Comparison of ENCODE assay signal across 7 mouse cellular contexts in the genomic region with DNA sequence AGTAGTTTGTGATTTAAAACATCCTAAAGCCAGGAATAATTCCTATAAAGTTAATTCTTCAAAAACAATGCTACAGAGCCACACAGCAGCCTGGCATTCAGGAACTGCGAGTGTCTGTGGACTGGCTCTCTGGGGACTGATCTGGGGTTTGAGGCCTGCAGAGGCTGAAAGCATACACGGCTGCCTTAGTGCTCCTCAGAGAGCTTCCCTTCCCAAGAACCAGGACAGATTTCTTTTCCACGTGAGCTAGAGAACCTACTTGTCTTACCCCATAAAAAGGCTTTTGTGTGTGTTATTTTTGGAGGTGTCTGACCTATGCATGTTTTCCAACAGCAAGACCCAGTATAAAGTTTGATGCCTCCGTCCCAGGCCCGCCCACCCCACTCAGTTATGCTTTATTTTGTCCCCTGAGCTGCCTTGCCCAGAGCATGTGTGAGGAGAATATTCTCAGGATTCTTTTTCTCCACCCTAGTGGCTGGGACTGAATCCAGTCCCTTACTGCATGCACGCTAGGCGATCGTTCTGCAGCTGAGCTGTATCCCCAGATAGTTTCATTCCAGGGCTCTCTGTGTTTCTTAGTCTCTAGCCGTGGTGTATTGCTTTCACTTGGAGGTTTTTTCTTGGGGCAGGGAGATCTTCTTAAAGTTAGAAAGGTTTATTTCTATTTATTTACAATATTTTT. TPM values are rescaled to one million over a fixed set of nuclear protein-coding genes. Genes with fewer than 3 reads are reported as not detected.
DNase-seq lines count a peak whose midpoint lies in the region; ATAC-seq and TF ChIP-seq lines count a peak whose summit lies in the region.
"Not testable (repeated sequence)": the region's sequence is repeated elsewhere in the genome, so short reads cannot be mapped to it uniquely, and the experiment has no call there.

No protein-coding gene starts in this region.

- not testable (repeated sequence) for H3K4me3 ChIP-seq in embryonic facial prominence, embryonic 14.5 days (ENCODE audit: low read depth, low read length); forebrain, postnatal 0 days (ENCODE audit: low read depth, low read length); heart, adult 2 months; heart, embryonic 15.5 days; layer of hippocampus, adult 2 months; limb, embryonic 14.5 days (replicated peaks; ENCODE audit: low read length); neural tube, embryonic 13.5 days

- 49% methylated on average over 9 of the region's 9 CpGs for WGBS in embryonic facial prominence, embryonic 14.5 days
- WGBS in forebrain, postnatal 0 days = 48% methylated on average over 9 of the region's 9 CpGs
- WGBS in heart, adult 2 months = 30% methylated on average over 9 of the region's 9 CpGs
- WGBS in heart, embryonic 15.5 days = 36% methylated on average over 9 of the region's 9 CpGs
- WGBS in limb, embryonic 14.5 days = 44% methylated on average over 9 of the region's 9 CpGs
- WGBS in neural tube, embryonic 13.5 days = 54% methylated on average over 9 of the region's 9 CpGs

- TF ChIP-seq POLR2A in heart, adult 2 months (IDR thresholded peaks at IDR 0.05; ENCODE audit: insufficient read depth, low read depth, low read length); limb, embryonic 14.5 days (IDR thresholded peaks at IDR 0.05; ENCODE audit: borderline replicate concordance, extremely low read depth, insufficient read depth, insufficient read length): not testable (repeated sequence)

- not testable (repeated sequence) for H3K4me2 ChIP-seq in embryonic facial prominence, embryonic 14.5 days (ENCODE audit: low read depth, low read length); forebrain, postnatal 0 days (ENCODE audit: low read depth); heart, embryonic 15.5 days; limb, embryonic 14.5 days (replicated peaks; ENCODE audit: low read depth, low read length, severe bottlenecking); neural tube, embryonic 13.5 days

- H3K9ac ChIP-seq in embryonic facial prominence, embryonic 14.5 days (ENCODE audit: low read depth, low read length); forebrain, postnatal 0 days; heart, adult 2 months (ENCODE audit: low read depth, low read length); heart, embryonic 15.5 days; limb, embryonic 14.5 days (ENCODE audit: low read depth, low read length, severe bottlenecking); neural tube, embryonic 13.5 days: not testable (repeated sequence)

- not testable (repeated sequence) for H3K4me1 ChIP-seq in embryonic facial prominence, embryonic 14.5 days (ENCODE audit: control insufficient read depth, insufficient read depth, low read length); forebrain, postnatal 0 days (ENCODE audit: insufficient read depth)
- H3K4me1 ChIP-seq in heart, adult 2 months (ENCODE audit: control insufficient read depth, insufficient read depth, low read length) = peaks cover 18% of the 10 kb centered on the region
- H3K4me1 ChIP-seq in heart, embryonic 15.5 days (replicated peaks) = peaks cover 30% of the 10 kb centered on the region
- H3K4me1 ChIP-seq in limb, embryonic 14.5 days (ENCODE audit: control insufficient read depth, insufficient read depth, low read length) = peaks cover 11% of the 10 kb centered on the region
- H3K4me1 ChIP-seq in neural tube, embryonic 13.5 days (replicated peaks) = peaks cover 37% of the 10 kb centered on the region

- not testable (repeated sequence) for TF ChIP-seq CTCF in forebrain, postnatal 0 days (IDR thresholded peaks at IDR 0.05; ENCODE audit: low read depth); heart, adult 2 months (IDR thresholded peaks at IDR 0.05)
- peak; percentile 20 for TF ChIP-seq CTCF in layer of hippocampus, adult 2 months (conservative IDR thresholded peaks at IDR 0.05)

- intact Hi-C loops in heart, adult 2 months (cut with DNase I) = loop anchor here (2.0 to 10.0 kb wide), 2 partner anchors 14 to 350 kb away; partner anchors contain the start of gene Sh3pxd2b

- DNase-seq in embryonic facial prominence, embryonic 14.5 days (ENCODE audit: low spot score); forebrain, postnatal 0 days; layer of hippocampus, adult 2 months (ENCODE audit: low spot score in 2 of 2); limb, embryonic 14.5 days (ENCODE audit: low spot score): not testable (repeated sequence)
- peak in 1 of 2 experiments; percentile 18 for DNase-seq in heart, adult 2 months

- H3K79me2 ChIP-seq in heart, adult 2 months (replicated peaks; ENCODE audit: control insufficient read depth, insufficient read depth, low read length) = not testable (repeated sequence)

- ATAC-seq in embryonic facial prominence, embryonic 14.5 days (ENCODE audit: low read depth) = 0 out of 2 replicates have a peak, but pooled peaks have one; percentile 18
- peak; percentile 47; the same call in 1 of the 2 replicates for ATAC-seq in forebrain, postnatal 0 days
- ATAC-seq in heart, embryonic 15.5 days (replicated peaks; ENCODE audit: insufficient number of reproducible peaks, insufficient read depth, low FRiP score, low read depth); neural tube, embryonic 13.5 days (ENCODE audit: low read depth): not testable (repeated sequence)
- peak; percentile 39 for ATAC-seq in limb, embryonic 14.5 days (ENCODE audit: low FRiP score, low read depth)

- H3K27me3 ChIP-seq in embryonic facial prominence, embryonic 14.5 days (replicated peaks; ENCODE audit: control insufficient read depth, insufficient read depth, low read length); forebrain, postnatal 0 days (ENCODE audit: insufficient read depth, low read length); heart, adult 2 months (ENCODE audit: control insufficient read depth, insufficient read depth, low read length); heart, embryonic 15.5 days; limb, embryonic 14.5 days (ENCODE audit: control insufficient read depth, insufficient read depth, low read length); neural tube, embryonic 13.5 days: not testable (repeated sequence)

- H3K27ac ChIP-seq in embryonic facial prominence, embryonic 14.5 days (replicated peaks; ENCODE audit: low read depth, low read length); forebrain, postnatal 0 days (ENCODE audit: low read depth, low read length): not testable (repeated sequence)
- H3K27ac ChIP-seq in heart, adult 2 months = peak overlapping the region; percentile 21; the same call in 1 of the 2 replicates
- peak overlapping the region; percentile 60; the same call in 1 of the 2 replicates for H3K27ac ChIP-seq in heart, embryonic 15.5 days
- peak overlapping the region; percentile 89 for H3K27ac ChIP-seq in layer of hippocampus, adult 2 months
- 0 out of 2 replicates have a peak overlapping the region, but pooled peaks have one; percentile 52 for H3K27ac ChIP-seq in limb, embryonic 14.5 days (replicated peaks; ENCODE audit: low read depth, low read length)
- H3K27ac ChIP-seq in neural tube, embryonic 13.5 days (replicated peaks) = peak overlapping the region; percentile 54; the same call in 1 of the 2 replicates

- H3K9me3 ChIP-seq in embryonic facial prominence, embryonic 14.5 days (ENCODE audit: control insufficient read depth, low read length); forebrain, postnatal 0 days (ENCODE audit: low read length); heart, embryonic 15.5 days (replicated peaks); limb, embryonic 14.5 days (ENCODE audit: control insufficient read depth, low read length); neural tube, embryonic 13.5 days: not testable (repeated sequence)

- H3K36me3 ChIP-seq in embryonic facial prominence, embryonic 14.5 days (ENCODE audit: control insufficient read depth, insufficient read depth, low read length); forebrain, postnatal 0 days (ENCODE audit: insufficient read depth); heart, embryonic 15.5 days; limb, embryonic 14.5 days (ENCODE audit: control insufficient read depth, insufficient read depth, low read length); neural tube, embryonic 13.5 days: not testable (repeated sequence)
- peaks cover 16% of the 10 kb centered on the region for H3K36me3 ChIP-seq in heart, adult 2 months (ENCODE audit: control insufficient read depth, insufficient read depth, low read length)

- TF ChIP-seq EP300 in heart, adult 2 months (IDR thresholded peaks at IDR 0.05; ENCODE audit: insufficient read depth, low read depth, low read length) = not testable (repeated sequence)

RNA-seq across cellular contexts. Expression of gene Fbxw11, which starts 51.9 kb away (rescaled TPM):
- 59.0 and 66.4 TPM in 2 replicates for polyA plus RNA-seq in embryonic facial prominence, embryonic 14.5 days (2014; fragmentation: Nextera tagmentation; extraction: Ambion mirVana)
- 147 and 161 TPM in 2 replicates for total RNA-seq in forebrain, postnatal 0 days (2014; rRNA removed)
- 85.9 and 110 TPM in 2 replicates for polyA plus RNA-seq in forebrain, postnatal 0 days (2015; fragmentation: Nextera tagmentation; extraction: Ambion mirVana)
- 10 to 100 TPM; 47.8 to 58.7 TPM for total RNA-seq in heart, adult 2 months (2021)
- polyA plus RNA-seq in heart, adult 2 months (2012; rRNA removed) = 27.3 and 53.7 TPM in 2 replicates
- polyA plus RNA-seq in heart, embryonic 15.5 days (2015; fragmentation: Nextera tagmentation; extraction: Ambion mirVana) = 58.8 and 66.8 TPM in 2 replicates
- total RNA-seq in layer of hippocampus, adult 2 months (2021) = 100 to 1,000 TPM; 146 to 157 TPM
- polyA plus RNA-seq in limb, embryonic 14.5 days (2012; rRNA removed) = 56.1 and 75.6 TPM in 2 replicates
- 63.2 and 68.6 TPM in 2 replicates for polyA plus RNA-seq in limb, embryonic 14.5 days (2014; fragmentation: Nextera tagmentation; extraction: Ambion mirVana)
- polyA plus RNA-seq in neural tube, embryonic 13.5 days (2015; fragmentation: Nextera tagmentation; extraction: Ambion mirVana) = 106 and 119 TPM in 2 replicates
